Mouse (Mus musculus) CD4-positive helper T cell, adult 2 months (primary cell): Measurements from ENCODE around the gene Mark3.
"Not testable (repeated sequence)": the region's sequence is repeated elsewhere in the genome, so short reads cannot be mapped to it uniquely, and the experiment has no call there.

Experiments used
- DNase-seq: peaks from one replicate; pipeline ENCODE4 v3.0.0-alpha.2; 2012; ENCODE audit warnings: low read depth, missing footprints, low spot score

Gene Mark3

GRCm38 (mm10) chr12:111574074-111574886 is at the start of gene Mark3:
Gene Mark3, plus strand, starts transcription at chr12:111574523.
- peak; percentile 97 for DNase-seq

DNA sequence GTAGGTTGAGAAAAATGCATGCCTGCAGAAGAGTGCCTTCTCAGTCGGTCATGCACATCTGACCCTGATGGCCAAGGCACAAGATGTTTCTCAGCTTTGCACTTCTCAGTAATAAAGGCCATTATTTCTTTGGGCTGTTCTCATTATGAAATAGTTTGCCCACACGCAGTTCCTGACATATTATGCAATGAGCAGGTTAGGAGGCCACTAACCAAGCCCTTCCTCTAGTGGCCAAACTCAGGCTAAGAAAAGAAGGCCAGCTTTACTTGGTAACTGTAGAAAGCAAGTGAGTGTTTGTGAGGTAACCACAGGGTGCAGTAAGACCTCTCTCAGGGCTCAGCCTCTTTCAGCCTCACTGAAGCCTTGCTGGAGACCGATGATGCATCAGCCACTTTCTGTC is 49.4 kb upstream of the Mark3 start:
- DNase-seq, result no peak

GRCm38 (mm10) chr12:111527643-111528281 is 46.6 kb upstream of the Mark3 start:
- no peak for DNase-seq

DNA sequence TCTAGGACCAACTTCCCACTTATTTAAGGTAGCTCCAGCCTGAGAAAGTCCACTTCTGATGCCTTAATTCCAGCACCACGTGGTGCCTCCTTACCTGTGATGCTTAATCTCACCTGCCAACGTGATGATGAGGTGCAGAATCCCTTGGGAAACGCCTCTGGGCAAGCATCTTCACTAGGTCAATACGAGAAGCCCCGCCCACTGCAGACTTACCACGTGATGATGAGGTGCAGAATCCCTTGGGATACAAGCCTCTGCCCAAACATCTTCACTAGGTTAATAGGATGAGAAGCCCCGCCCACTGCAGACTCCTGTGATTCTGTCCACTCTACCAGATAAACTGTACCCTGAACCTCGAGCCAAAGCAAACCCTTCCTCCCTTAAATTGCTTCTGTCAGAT is 45.1 kb upstream of the Mark3 start:
- DNase-seq, result no peak

GRCm38 (mm10) chr12:111533096-111533794 is 41.1 kb upstream of the Mark3 start:
- DNase-seq, result no peak

DNA sequence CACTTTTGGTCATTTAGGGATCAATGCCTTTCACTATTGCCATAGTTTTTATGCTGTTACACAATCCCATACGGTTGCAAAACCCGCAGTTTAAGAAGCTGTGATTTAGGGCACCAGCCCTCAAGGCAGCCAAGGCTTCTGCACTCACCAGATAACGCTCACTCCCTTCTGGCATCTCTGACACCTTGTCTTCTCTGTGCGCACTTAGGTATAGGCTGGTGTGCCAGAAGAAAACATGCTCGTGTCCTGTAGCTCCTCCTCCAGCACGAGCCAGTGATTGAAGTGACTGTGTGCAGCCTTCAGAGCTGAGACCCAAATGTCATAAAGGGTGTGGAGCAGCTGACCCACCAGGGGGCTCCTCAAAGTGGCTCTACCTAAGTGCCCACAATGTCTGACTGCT is 39.0 kb upstream of the Mark3 start:
- no peak for DNase-seq

- DNase-seq, result no peak
Measured at GRCm38 (mm10) chr12:111535762-111536161, 38.6 kb upstream of the Mark3 start.

DNA sequence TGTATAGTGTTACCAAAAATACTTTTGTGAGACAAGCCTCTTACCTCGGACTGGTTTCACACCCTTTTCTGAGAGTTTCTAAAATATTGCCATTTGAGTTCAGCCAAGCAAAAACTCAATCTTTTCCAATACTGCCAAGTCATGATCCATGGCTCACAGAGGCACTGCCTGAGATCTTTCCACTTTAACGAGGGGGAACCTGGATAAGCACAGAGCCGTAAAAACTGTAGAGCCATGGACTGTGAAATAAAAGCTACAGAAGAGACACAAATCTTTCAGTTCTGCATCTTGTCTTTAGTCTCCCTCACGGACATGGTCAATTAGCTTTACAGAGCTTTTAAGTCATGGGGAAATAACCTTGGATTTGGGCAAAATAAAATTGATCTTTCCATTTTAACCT is 37.6 kb upstream of the Mark3 start:
- DNase-seq, result no peak

- DNase-seq, result no peak
Measured at GRCm38 (mm10) chr12:111537341-111537740, 37.0 kb upstream of the Mark3 start.

GRCm38 (mm10) chr12:111537796-111538291 is 36.5 kb upstream of the Mark3 start, which contains the start of gene Eif5:
Gene Eif5, plus strand, starts transcription at chr12:111538016.
- DNase-seq, result peak; percentile 99

DNA sequence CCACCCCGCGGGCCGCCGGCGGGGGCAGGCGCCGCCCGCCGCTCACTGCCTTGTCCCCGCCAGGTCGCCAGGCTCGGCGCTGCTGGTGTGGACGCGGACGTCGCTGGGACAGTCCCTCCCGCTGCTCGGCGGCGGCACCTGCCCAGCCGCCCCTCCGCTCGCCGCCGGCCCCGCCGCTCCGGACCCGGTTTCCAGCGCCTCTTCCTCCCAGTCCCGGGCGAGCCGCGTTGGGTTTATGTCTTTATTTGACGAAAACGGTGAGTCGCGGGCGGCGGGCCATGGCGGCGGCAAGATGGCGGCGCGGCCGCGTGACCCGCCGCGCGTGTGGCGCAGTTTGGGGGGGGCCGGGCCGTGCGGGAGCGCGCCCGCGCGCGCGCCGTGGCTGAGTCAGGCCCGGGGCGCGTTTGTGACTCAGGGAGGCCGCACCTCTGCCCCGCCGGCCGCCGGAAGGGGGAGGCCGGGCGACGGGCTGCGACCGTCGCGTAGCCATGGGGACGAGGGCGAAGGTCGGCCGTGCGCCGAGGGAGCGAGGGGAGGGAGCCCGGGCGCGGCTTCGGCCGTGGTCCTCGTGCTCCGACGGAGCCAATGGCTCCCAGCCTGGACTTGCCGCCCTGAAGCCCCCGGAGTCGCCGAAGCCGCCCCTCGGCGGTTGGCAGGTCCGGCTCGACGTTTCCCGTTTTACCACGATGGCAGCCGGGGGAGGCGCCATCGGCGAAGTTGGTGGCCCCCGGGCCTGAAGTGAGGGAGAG is 35.9 kb upstream of the Mark3 start:
- peak; percentile 90 for DNase-seq

- DNase-seq, result no peak
Measured at GRCm38 (mm10) chr12:111539041-111539345, 35.3 kb upstream of the Mark3 start.

DNA sequence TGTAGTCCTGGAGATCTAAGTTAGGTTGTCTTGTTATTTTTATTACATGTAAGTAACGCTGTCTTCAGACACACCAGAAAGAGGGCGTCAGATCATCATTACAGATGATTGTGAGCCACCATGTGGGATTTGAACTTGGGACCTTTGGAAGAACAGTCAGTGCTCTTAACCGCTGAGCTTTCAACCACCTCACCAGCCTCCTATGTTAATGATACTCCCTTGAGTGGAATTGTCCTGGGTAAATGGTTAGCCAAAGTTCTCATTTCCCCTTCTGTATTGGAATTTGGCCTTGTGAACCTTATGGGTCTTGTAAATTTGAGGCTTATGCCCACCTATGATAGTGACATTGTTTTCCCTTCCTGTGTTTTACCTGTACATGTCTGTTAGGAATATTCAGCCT is 27.3 kb upstream of the Mark3 start:
- DNase-seq, result no peak

- DNase-seq, result no peak
Measured at GRCm38 (mm10) chr12:111548555-111549289, 25.6 kb upstream of the Mark3 start.

- no peak for DNase-seq
Measured at GRCm38 (mm10) chr12:111550679-111551078, 23.6 kb upstream of the Mark3 start.

- no peak for DNase-seq
Measured at GRCm38 (mm10) chr12:111552342-111552741, 22.0 kb upstream of the Mark3 start.

DNA sequence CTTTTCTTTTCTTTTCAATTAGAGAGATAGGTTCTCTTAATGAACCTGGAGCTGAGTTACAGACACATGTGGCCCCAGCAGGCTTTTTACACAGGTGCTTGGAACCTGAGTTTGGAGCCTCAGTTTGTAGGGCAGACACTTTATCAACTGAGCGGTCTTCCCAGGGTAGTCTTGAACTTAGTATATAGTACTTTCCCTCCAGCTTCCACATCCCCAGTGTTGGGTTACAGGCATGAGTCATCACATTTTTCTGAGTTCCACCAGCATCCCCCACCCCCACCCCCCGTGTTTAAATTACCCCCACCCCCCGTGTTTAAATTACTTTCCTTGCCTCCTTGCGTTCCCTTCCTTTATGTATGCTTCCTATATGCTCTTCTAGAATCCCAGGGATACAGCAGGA is 19.0 kb upstream of the Mark3 start:
- DNase-seq, result no peak

DNA sequence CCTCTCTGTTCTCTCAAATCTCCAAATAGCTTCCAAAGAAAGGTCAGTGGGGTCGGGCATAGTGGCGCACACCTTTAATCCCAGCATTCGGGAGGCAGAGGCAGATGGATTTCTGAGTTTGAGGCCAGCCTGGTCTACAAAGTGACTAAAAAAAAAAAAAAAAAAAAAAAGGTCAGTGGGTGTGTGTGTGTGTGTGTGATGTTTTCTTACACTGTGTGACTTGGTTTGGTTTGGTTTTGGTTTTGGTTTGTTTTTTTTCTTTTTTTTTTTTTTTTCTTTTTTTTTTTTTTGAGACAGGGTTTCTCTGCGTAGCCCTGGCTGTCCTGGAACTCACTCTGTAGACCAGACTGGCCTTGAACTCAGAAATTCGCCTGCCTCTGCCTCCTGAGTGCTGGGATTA is 18.4 kb upstream of the Mark3 start:
- DNase-seq, result not testable (repeated sequence)

- no peak for DNase-seq
Measured at GRCm38 (mm10) chr12:111557538-111557937, 16.8 kb upstream of the Mark3 start.

GRCm38 (mm10) chr12:111558655-111559054 is 15.7 kb upstream of the Mark3 start:
- no peak for DNase-seq

GRCm38 (mm10) chr12:111559647-111560258 is 14.6 kb upstream of the Mark3 start:
- DNase-seq, result peak; percentile 87
